Mouse (Mus musculus) lung, postnatal 0 days (tissue): ENCODE measurements at regions not wholly inside any gene's neighbourhood (a gene's known extent, or its start where the extent isn't known, plus 50 kb on each side); places are given as distances from the start of the nearest gene placed in this dataset.

Experiments used
- ATAC-seq: fragments of 200-750 bp; cut with Nextera tagmentation; 2 replicates; pipeline ENCODE4 v1.8.0; 2017; ENCODE audit warnings: moderate library complexity
- DNase-seq: peaks from one replicate; pipeline ENCODE4 v3.0.0-alpha.2; 2016; ENCODE audit warnings: low spot score
- H3K27ac ChIP-seq: fragments of 300-500 bp; sonication (generic); 2 replicates; pipeline ENCODE4 v1.5.1; 2014; ENCODE audit warnings: antibody characterized with exemption, mild to moderate bottlenecking, low read length, mixed read lengths
- H3K27me3 ChIP-seq: fragments of 300-500 bp; sonication (generic); replicated peaks from 2 replicates; pipeline ENCODE4 v1.6.1; 2014; ENCODE audit warnings: low read length, mixed read lengths; ENCODE audit not compliant: insufficient read depth
- H3K36me3 ChIP-seq: fragments of 300-500 bp; sonication (generic); 2 replicates; pipeline ENCODE4 v1.6.1; 2014; ENCODE audit warnings: low read length, mixed read lengths; ENCODE audit not compliant: insufficient read depth
- H3K4me1 ChIP-seq: fragments of 300-500 bp; sonication (generic); 2 replicates; pipeline ENCODE4 v1.6.1; 2014; ENCODE audit warnings: antibody characterized with exemption, low read depth, low read length, mixed read lengths; ENCODE audit not compliant: insufficient read depth
- H3K4me2 ChIP-seq: fragments of 300-500 bp; sonication (generic); replicated peaks from 2 replicates; pipeline ENCODE4 v1.6.1; 2014; ENCODE audit warnings: low read depth, mild to moderate bottlenecking, low read length, moderate library complexity, mixed read lengths
- H3K4me3 ChIP-seq: fragments of 300-500 bp; sonication (generic); 2 replicates; pipeline ENCODE4 v1.5.1; 2014; ENCODE audit warnings: low read depth, low read length
- H3K9ac ChIP-seq: fragments of 300-500 bp; sonication (generic); replicated peaks from 2 replicates; pipeline ENCODE4 v1.6.1; 2014; ENCODE audit warnings: low read depth, mild to moderate bottlenecking
- H3K9me3 ChIP-seq: fragments of 300-500 bp; sonication (generic); 2 replicates; pipeline ENCODE4 v1.6.1; 2016; ENCODE audit warnings: low read length, mixed read lengths
- CTCF ChIP-seq: IDR thresholded peaks from 2 replicates; pipeline ENCODE4 v1.5.1; 2016; ENCODE audit warnings: antibody characterized with exemption, mild to moderate bottlenecking
- EP300 ChIP-seq: IDR thresholded peaks from 2 replicates; pipeline ENCODE4 v1.6.1; 2016; ENCODE audit warnings: antibody characterized with exemption, mild to moderate bottlenecking, control low read depth
- WGBS: fragments of 180-500 bp; shearing (Covaris S2); extraction: QIAGEN DNeasy Blood & Tissue Kit; methylation state at CpG from one replicate; pipeline ENCODE4 v1.1.7; 2014; 5-methylcytosine and 5-hydroxymethylcytosine counted together

GRCm38 (mm10) chr4:69761841-69762240 lies 648.4 kb downstream of the Cdk5rap2 start:
- no peak for DNase-seq
- 72% methylated on average over 3 of the region's 3 CpGs for WGBS

GRCm38 (mm10) chr4:69759596-69759995 lies 650.6 kb downstream of the Cdk5rap2 start:
- WGBS: 76% methylated on average over 2 of the region's 2 CpGs
- TF ChIP-seq CTCF (no peak), EP300 (no peak)
- no peak overlapping the region for H3K4me2 ChIP-seq
- H3K9ac ChIP-seq: no peak overlapping the region
- no peaks in the 10 kb centered on the region for H3K9me3 ChIP-seq
- H3K4me1 ChIP-seq: no peaks in the 10 kb centered on the region
- ATAC-seq (no peak), DNase-seq (no peak)
- no peaks in the 10 kb centered on the region for H3K27me3 ChIP-seq
- no peak overlapping the region for H3K27ac ChIP-seq
- H3K36me3 ChIP-seq: no peaks in the 10 kb centered on the region
- H3K4me3 ChIP-seq: no peak overlapping the region

More at GRCm38 (mm10) chr4:69761841-69762240, 648.4 kb downstream of the Cdk5rap2 start:
- Histone ChIP-seq H3K9me3 (no peaks in the 10 kb centered on the region), H3K4me1 (no peaks in the 10 kb centered on the region), H3K27ac (no peak overlapping the region), H3K9ac (no peak overlapping the region), H3K4me2 (no peak overlapping the region), H3K4me3 (no peak overlapping the region), H3K27me3 (no peaks in the 10 kb centered on the region), H3K36me3 (no peaks in the 10 kb centered on the region)
- TF ChIP-seq CTCF (no peak), EP300 (no peak)
- no peak for ATAC-seq

GRCm38 (mm10) chr4:69754567-69754966 lies 655.7 kb downstream of the Cdk5rap2 start:
- H3K9me3 ChIP-seq: no peaks in the 10 kb centered on the region
- H3K9ac ChIP-seq: no peak overlapping the region
- no peak overlapping the region for H3K4me3 ChIP-seq
- TF ChIP-seq CTCF: peak; percentile 48
- TF ChIP-seq EP300: no peak
- H3K36me3 ChIP-seq: no peaks in the 10 kb centered on the region
- no peak overlapping the region for H3K27ac ChIP-seq
- ATAC-seq (no peak), DNase-seq (peak; percentile 21)
- H3K27me3 ChIP-seq: no peaks in the 10 kb centered on the region
- WGBS: 71% methylated on average over 2 of the region's 2 CpGs
- H3K4me1 ChIP-seq: no peaks in the 10 kb centered on the region
- no peak overlapping the region for H3K4me2 ChIP-seq

GRCm38 (mm10) chr4:69753086-69753485 lies 657.2 kb downstream of the Cdk5rap2 start:
- H3K36me3 ChIP-seq: no peaks in the 10 kb centered on the region
- H3K9me3 ChIP-seq: no peaks in the 10 kb centered on the region
- 74% methylated on average over 3 of the region's 3 CpGs for WGBS
- TF ChIP-seq CTCF (no peak), EP300 (no peak)
- H3K4me3 ChIP-seq: no peak overlapping the region
- H3K4me1 ChIP-seq: no peaks in the 10 kb centered on the region
- no peak overlapping the region for H3K9ac ChIP-seq
- no peak overlapping the region for H3K4me2 ChIP-seq
- no peaks in the 10 kb centered on the region for H3K27me3 ChIP-seq
- H3K27ac ChIP-seq: no peak overlapping the region
- ATAC-seq (no peak), DNase-seq (no peak)

GRCm38 (mm10) chr4:69739833-69740510 lies 670.3 kb downstream of the Cdk5rap2 start:
- WGBS: 46% methylated on average over 7 of the region's 7 CpGs
- H3K4me2 ChIP-seq: no peak overlapping the region
- H3K9me3 ChIP-seq: no peaks in the 10 kb centered on the region
- DNase-seq (no peak), ATAC-seq (no peak)
- H3K4me1 ChIP-seq: no peaks in the 10 kb centered on the region
- TF ChIP-seq CTCF (no peak), EP300 (no peak)
- H3K36me3 ChIP-seq: no peaks in the 10 kb centered on the region
- no peak overlapping the region for H3K27ac ChIP-seq
- no peaks in the 10 kb centered on the region for H3K27me3 ChIP-seq
- H3K4me3 ChIP-seq: no peak overlapping the region
- no peak overlapping the region for H3K9ac ChIP-seq
